Mouse (Mus musculus): Measurements from ENCODE around the gene Ncor2. TPM values are rescaled to one million over a fixed set of nuclear protein-coding genes. Genes with fewer than 3 reads are reported as not detected.

The Ncor2 gene
- polyA plus RNA-seq, 1 experiment from 2014 or later, result 36.5 TPM

DNA sequence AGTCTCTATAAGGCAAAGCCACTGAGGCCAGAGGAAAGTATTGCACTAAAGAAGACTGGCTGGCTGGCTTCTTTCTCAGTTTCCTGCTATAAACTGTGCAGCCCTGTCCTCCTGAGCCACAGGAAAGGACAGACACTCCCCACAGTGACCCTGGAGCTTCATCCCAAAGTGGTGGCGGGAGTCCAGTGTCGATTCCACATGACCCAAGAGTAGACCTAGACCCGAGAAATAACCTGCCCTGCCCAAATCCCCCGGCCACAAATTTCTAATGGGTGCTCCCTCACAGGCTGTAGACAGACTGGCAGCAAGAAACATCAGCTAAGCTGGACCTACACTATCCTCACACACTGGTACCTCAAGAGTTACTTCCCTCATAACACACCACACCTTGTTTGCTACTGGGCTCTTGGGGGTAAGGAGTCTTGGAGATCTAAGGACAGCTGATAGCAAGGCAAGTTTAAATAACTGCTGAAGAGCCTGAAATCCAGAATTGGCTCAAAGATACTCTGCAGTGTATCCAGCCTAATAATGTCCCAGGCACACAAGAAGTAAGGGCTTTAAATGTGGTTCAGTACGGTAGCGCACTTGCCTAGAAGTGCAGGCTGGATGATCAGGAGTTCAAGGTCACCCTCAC is 1.7 kb upstream of the Ncor2 start:
- H3K27me3 ChIP-seq (ENCODE audit: insufficient read depth, low read length), result no peaks in the 10 kb centered on the region
- H3K9ac ChIP-seq, result no peak overlapping the region
- no peak for TF ChIP-seq CTCF (IDR thresholded peaks at IDR 0.05; ENCODE audit: low read depth)
- ATAC-seq (ENCODE audit: insufficient read depth) (no peak), DNase-seq (no peak)
- 75% methylated on average over 6 of the region's 6 CpGs for WGBS
- peaks cover 21% of the 10 kb centered on the region for H3K4me1 ChIP-seq (ENCODE audit: insufficient read depth)
- no peak overlapping the region for H3K4me2 ChIP-seq
- H3K9me3 ChIP-seq (ENCODE audit: low read depth, low read length), result no peaks in the 10 kb centered on the region
- no peak overlapping the region for H3K4me3 ChIP-seq (ENCODE audit: low read depth, low read length)
- H3K36me3 ChIP-seq (ENCODE audit: insufficient read depth), result no peaks in the 10 kb centered on the region
- H3K27ac ChIP-seq (ENCODE audit: low read depth), result 0 out of 2 replicates have a peak overlapping the region, but pooled peaks have one; percentile 98

GRCm38 (mm10) chr5:125179735-125180629 is 963 bp upstream of the Ncor2 start:
- Histone ChIP-seq H3K4me3 (ENCODE audit: low read depth, low read length) (peak overlapping the region; percentile 89), H3K27ac (ENCODE audit: low read depth) (peak overlapping the region; percentile 98), H3K36me3 (ENCODE audit: insufficient read depth) (no peaks in the 10 kb centered on the region), H3K9ac (peak overlapping the region; percentile 54), H3K9me3 (ENCODE audit: low read depth, low read length) (no peaks in the 10 kb centered on the region), H3K27me3 (ENCODE audit: insufficient read depth, low read length) (no peaks in the 10 kb centered on the region), H3K4me1 (ENCODE audit: insufficient read depth) (peaks cover 26% of the 10 kb centered on the region), H3K4me2 (peak overlapping the region; percentile 89)
- TF ChIP-seq CTCF (IDR thresholded peaks at IDR 0.05; ENCODE audit: low read depth), result no peak
- peak; percentile 75 for DNase-seq
- WGBS, result 3% methylated on average over 21 of the region's 25 CpGs
- peak; percentile 54 for ATAC-seq (ENCODE audit: insufficient read depth)

- peak overlapping the region; percentile 98 for H3K27ac ChIP-seq (ENCODE audit: low read depth)
- H3K36me3 ChIP-seq (ENCODE audit: insufficient read depth), result no peaks in the 10 kb centered on the region
- TF ChIP-seq CTCF (IDR thresholded peaks at IDR 0.05; ENCODE audit: low read depth), result 0 out of 2 replicates have a peak, but pooled peaks have one; percentile 5
- H3K9me3 ChIP-seq (ENCODE audit: low read depth, low read length), result no peaks in the 10 kb centered on the region
- peaks cover 34% of the 10 kb centered on the region for H3K4me1 ChIP-seq (ENCODE audit: insufficient read depth)
- no peaks in the 10 kb centered on the region for H3K27me3 ChIP-seq (ENCODE audit: insufficient read depth, low read length)
- under 1% methylated on average over 60 of the region's 60 CpGs for whole genome bisulfite sequencing
- peak; percentile 42 for ATAC-seq (ENCODE audit: insufficient read depth)
- peak; percentile 59 for DNase-seq
- peak overlapping the region; percentile 89 for H3K4me3 ChIP-seq (ENCODE audit: low read depth, low read length)
- H3K9ac ChIP-seq, result peak overlapping the region; percentile 85
- H3K4me2 ChIP-seq, result peak overlapping the region; percentile 89
Observed at GRCm38 (mm10) chr5:125178171-125179006, 630 bp downstream of the Ncor2 start.

- peak; percentile 94 for DNase-seq
- Histone ChIP-seq H3K27me3 (ENCODE audit: insufficient read depth, low read length) (no peaks in the 10 kb centered on the region), H3K4me2 (peak overlapping the region; percentile 89), H3K4me1 (ENCODE audit: insufficient read depth) (peaks cover 42% of the 10 kb centered on the region), H3K36me3 (ENCODE audit: insufficient read depth) (no peaks in the 10 kb centered on the region), H3K27ac (ENCODE audit: low read depth) (peak overlapping the region; percentile 98), H3K4me3 (ENCODE audit: low read depth, low read length) (peak overlapping the region; percentile 89), H3K9ac (peak overlapping the region; percentile 85), H3K9me3 (ENCODE audit: low read depth, low read length) (no peaks in the 10 kb centered on the region)
- peak; percentile 56 for TF ChIP-seq CTCF (IDR thresholded peaks at IDR 0.05; ENCODE audit: low read depth)
- peak; percentile 35 for ATAC-seq (ENCODE audit: insufficient read depth)
- WGBS, result under 1% methylated on average over 44 of the region's 44 CpGs
Observed at GRCm38 (mm10) chr5:125177481-125178134, 1.4 kb downstream of the Ncor2 start.

- peak overlapping the region; percentile 89 for H3K4me3 ChIP-seq (ENCODE audit: low read depth, low read length)
Observed at GRCm38 (mm10) chr5:125176864-125177263, 2.2 kb downstream of the Ncor2 start.

DNA sequence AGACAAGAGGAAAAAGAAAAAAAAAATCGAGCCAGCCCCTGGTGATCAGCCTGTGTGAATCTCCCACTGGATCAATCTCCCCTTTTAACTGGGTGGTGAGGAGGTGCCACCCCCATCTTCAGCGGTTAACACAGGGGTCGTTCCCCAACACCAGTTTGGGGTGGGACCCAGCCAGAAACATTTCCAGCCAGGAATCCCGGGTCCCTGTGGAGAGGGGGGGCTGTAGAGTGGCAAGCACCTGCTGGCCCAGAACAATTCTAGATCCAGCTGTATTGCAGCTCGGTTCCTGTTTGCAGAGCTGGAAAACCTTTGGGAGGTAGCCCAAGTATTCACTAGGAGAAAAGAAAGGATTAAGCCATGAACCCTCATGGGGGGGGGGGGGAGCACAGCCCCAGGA is 2.7 kb downstream of the Ncor2 start:
- no peaks in the 10 kb centered on the region for H3K27me3 ChIP-seq (ENCODE audit: insufficient read depth, low read length)
- WGBS, result 39% methylated on average over 5 of the region's 5 CpGs
- H3K9ac ChIP-seq, result no peak overlapping the region
- no peak overlapping the region for H3K27ac ChIP-seq (ENCODE audit: low read depth)
- peaks cover 54% of the 10 kb centered on the region for H3K4me1 ChIP-seq (ENCODE audit: insufficient read depth)
- ATAC-seq (ENCODE audit: insufficient read depth) (no peak), DNase-seq (no peak)
- no peak for TF ChIP-seq CTCF (IDR thresholded peaks at IDR 0.05; ENCODE audit: low read depth)
- no peaks in the 10 kb centered on the region for H3K9me3 ChIP-seq (ENCODE audit: low read depth, low read length)
- no peaks in the 10 kb centered on the region for H3K36me3 ChIP-seq (ENCODE audit: insufficient read depth)
- H3K4me2 ChIP-seq, result peak overlapping the region; percentile 89
- H3K4me3 ChIP-seq (ENCODE audit: low read depth, low read length), result peak overlapping the region; percentile 89

More at GRCm38 (mm10) chr5:125176864-125177263, 2.2 kb downstream of the Ncor2 start:
- Histone ChIP-seq H3K27me3 (ENCODE audit: insufficient read depth, low read length) (no peaks in the 10 kb centered on the region), H3K36me3 (ENCODE audit: insufficient read depth) (no peaks in the 10 kb centered on the region), H3K4me2 (peak overlapping the region; percentile 89), H3K9me3 (ENCODE audit: low read depth, low read length) (no peaks in the 10 kb centered on the region), H3K27ac (ENCODE audit: low read depth) (peak overlapping the region; percentile 98; the same call in 1 of the 2 replicates), H3K9ac (peak overlapping the region; percentile 85), H3K4me1 (ENCODE audit: insufficient read depth) (peaks cover 50% of the 10 kb centered on the region)
- ATAC-seq (ENCODE audit: insufficient read depth), result no peak
- no peak for TF ChIP-seq CTCF (IDR thresholded peaks at IDR 0.05; ENCODE audit: low read depth)
- DNase-seq, result peak; percentile 40
- WGBS, result 14% methylated on average over 12 of the region's 12 CpGs

Measured in lung, embryonic 14.5 days (tissue).